Mouse (Mus musculus) CH12.LX (cell line): ENCODE measurements around the gene Rgl2. TPM values are rescaled to one million over a fixed set of nuclear protein-coding genes. Genes with fewer than 3 reads are reported as not detected.
"Not testable (repeated sequence)": the region's sequence is repeated elsewhere in the genome, so short reads cannot be mapped to it uniquely, and the experiment has no call there.

Experiments
- DNase-seq: peaks from one replicate; pipeline ENCODE4 v3.0.0-alpha.2; 2013; ENCODE audit errors: extremely low read depth
- H3K27ac ChIP-seq: 2 replicates; pipeline ENCODE4 v1.5.1; 2012; ENCODE audit warnings: low read depth, mild to moderate bottlenecking, control low read depth, moderate library complexity; ENCODE audit not compliant: insufficient read depth
- H3K27me3 ChIP-seq: replicated peaks from 2 replicates; pipeline ENCODE3; 2012; ENCODE audit warnings: inconsistent platforms
- H3K36me3 ChIP-seq, 2 experiments: replicated peaks in 1 of 2; 2 replicates each; pipeline versions ENCODE3 to v1.6.1; 2012; ENCODE audit warnings: inconsistent platforms in 1 of 2, low read length in 1 of 2, mild to moderate bottlenecking in 1 of 2, mixed read lengths in 1 of 2, moderate library complexity in 1 of 2; ENCODE audit not compliant: control insufficient read depth in 1 of 2, insufficient read depth in 1 of 2
- H3K4me1 ChIP-seq, 2 experiments: 2 replicates each; pipeline ENCODE4 v1.6.1; 2012; ENCODE audit warnings: inconsistent platforms in 1 of 2, moderate library complexity in 1 of 2; ENCODE audit not compliant: insufficient read depth in 2 of 2, control insufficient read depth in 1 of 2
- H3K4me2 ChIP-seq: 2 replicates; pipeline ENCODE4 v1.6.1; 2012; ENCODE audit warnings: low read depth, mild to moderate bottlenecking, control low read depth; ENCODE audit not compliant: poor library complexity, insufficient read depth, severe bottlenecking
- H3K4me3 ChIP-seq, 3 experiments: fragments of 150-350 bp in 1 of 3; sonication (generic) in 1 of 3; replicated peaks in 1 of 3; 2 replicates each; pipeline versions ENCODE3 to v1.5.1; 2011 to 2012; ENCODE audit warnings: low read depth in 2 of 3, low read length in 2 of 3, mild to moderate bottlenecking in 2 of 3, moderate library complexity in 2 of 3, control low read depth in 1 of 3, improper control_type of control experiment in 1 of 3, inconsistent platforms in 1 of 3, mixed read lengths in 1 of 3; ENCODE audit not compliant: poor library complexity in 1 of 3
- H3K79me2 ChIP-seq: replicated peaks from 2 replicates; pipeline ENCODE4 v1.6.1; 2012; ENCODE audit warnings: mild to moderate bottlenecking, moderate library complexity; ENCODE audit not compliant: control insufficient read depth, poor library complexity, insufficient read depth, severe bottlenecking; ENCODE audit errors: extremely low read depth
- H3K9ac ChIP-seq: 2 replicates; pipeline ENCODE4 v1.6.1; 2012; ENCODE audit warnings: low read depth, mild to moderate bottlenecking, control low read depth, moderate library complexity; ENCODE audit not compliant: insufficient read depth
- H3K9me3 ChIP-seq: replicated peaks from 2 replicates; pipeline ENCODE3; 2012; ENCODE audit warnings: low read length, inconsistent platforms, mixed read lengths
- CTCF ChIP-seq, 2 experiments: IDR thresholded peaks in 1 of 2; conservative IDR thresholded peaks in 1 of 2; 2 replicates each; pipeline ENCODE4 v1.5.1; 2011 to 2012; ENCODE audit warnings: low read depth in 2 of 2, low read length in 2 of 2, improper control_type of control experiment in 1 of 2, inconsistent platforms in 1 of 2, mild to moderate bottlenecking in 1 of 2, moderate library complexity in 1 of 2
- RAD21 ChIP-seq: IDR thresholded peaks from 2 replicates; pipeline ENCODE4 v1.6.1; 2011; ENCODE audit warnings: low read depth, mild to moderate bottlenecking, low read length, improper control_type of control experiment, moderate library complexity
- dilution Hi-C: fragments of 300-500 bp; cut with MboI; formaldehyde crosslinking; loops from 2 replicates; pipeline ENCODE4 v1.14.3; 2020; ENCODE audit warnings: low sequenced_read_pairs; ENCODE audit not compliant: extremely low pct_unique_long_range_greater_than_20kb, extremely low pct_ligation_motif_present
- in situ Hi-C: fragments of 300-500 bp; cut with MboI; formaldehyde crosslinking; loops from 3 replicates; pipeline ENCODE4 v1.14.3; 2019; ENCODE audit warnings: low sequenced_read_pairs, low pct_ligation_motif_present, low pct_unique_long_range_greater_than_20kb, mixed read lengths
- polyA plus RNA-seq: library from polyadenylated mRNA; unstranded; fragments of >175 nt; gene quantifications from 2 replicates; pipeline ENCODE4 v1.2.1, GENCODE M21; 2012; ENCODE audit warnings: low read depth; ENCODE audit not compliant: insufficient read length
- total RNA-seq, 2 experiments: library from RNA; depleted of rRNA; stranded (reverse); fragments of 300-350 nt in 1 of 2; fragments of >200 nt in 1 of 2; gene quantifications; 2 replicates each; pipeline ENCODE4 v1.2.3; 2012 to 2014

The Rgl2 gene
- total and polyA plus RNA-seq, 3 experiments, result 20.1 to 29.1 (median 25.6) TPM

- DNase-seq, H3K4me3 ChIP-seq, H3K9me3 ChIP-seq, H3K36me3 ChIP-seq, H3K4me2 ChIP-seq, H3K79me2 ChIP-seq, H3K27me3 ChIP-seq, dilution Hi-C loops, H3K9ac ChIP-seq, H3K27ac ChIP-seq: not testable (repeated sequence)
- TF ChIP-seq RAD21 (peak; percentile 9), CTCF (conservative IDR thresholded peaks at IDR 0.05 in 1 of 2, IDR thresholded peaks at IDR 0.05 in 1 of 2; ENCODE audit: low read depth in 2 of 2, low read length in 2 of 2) (peak in 1 of 2 experiments; percentile 45; a peak in 3 of 4 replicates)
- H3K4me1 ChIP-seq, result peaks cover 6 to 25% of the 10 kb centered on the region in 2 experiments; a peak in 3 of 4 replicates
- in situ Hi-C loops, result loop anchor here (25.0 kb wide), 1 partner anchor 1480 kb away; the partner anchor contains the start of gene H2-Q10
Observed at GRCm38 (mm10) chr17:33982136-33982535, 52.8 kb downstream of the Rgl2 start.

Other genes starting within 250 kb of the Rgl2 start
Only the 20 nearest of the 30 such genes appear.
- gene Rps28, start 105.0 kb upstream of the Rgl2 start, total RNA-seq (2012; rRNA removed), result 4,496 and 4,575 TPM in 2 replicates
- 696 and 765 TPM in 2 replicates for gene Rps28, start 105.0 kb upstream of the Rgl2 start, total RNA-seq (2014; rRNA removed)
- 782 and 837 TPM in 2 replicates for gene Rps28, start 105.0 kb upstream of the Rgl2 start, polyA plus RNA-seq
- 316 and 364 TPM in 2 replicates for gene Ndufa7, start 105.0 kb upstream of the Rgl2 start, total RNA-seq (2012; rRNA removed)
- gene Ndufa7, start 105.0 kb upstream of the Rgl2 start, total RNA-seq (2014; rRNA removed), result 168 and 194 TPM in 2 replicates
- gene Ndufa7, start 105.0 kb upstream of the Rgl2 start, polyA plus RNA-seq, result 153 and 164 TPM in 2 replicates
- gene Cd320, start 86.5 kb upstream of the Rgl2 start, total RNA-seq (2012; rRNA removed), result 53.7 and 57.1 TPM in 2 replicates
- gene Cd320, start 86.5 kb upstream of the Rgl2 start, total RNA-seq (2014; rRNA removed), result 67.1 and 84.2 TPM in 2 replicates
- gene Cd320, start 86.5 kb upstream of the Rgl2 start, polyA plus RNA-seq, result 45.3 and 50.9 TPM in 2 replicates
- not detected in 2 replicates for gene Gm7029, start 55.7 kb upstream of the Rgl2 start, total RNA-seq (2012; rRNA removed)
- not detected in 2 replicates for gene Gm7029, start 55.7 kb upstream of the Rgl2 start, total RNA-seq (2014; rRNA removed)
- gene Gm7029, start 55.7 kb upstream of the Rgl2 start, polyA plus RNA-seq, result not detected in 2 replicates
- gene Kifc1, start 38.9 kb upstream of the Rgl2 start, total RNA-seq (2012; rRNA removed), result 22.3 and 23.0 TPM in 2 replicates
- 15.2 and 16.0 TPM in 2 replicates for gene Kifc1, start 38.9 kb upstream of the Rgl2 start, total RNA-seq (2014; rRNA removed)
- gene Kifc1, start 38.9 kb upstream of the Rgl2 start, polyA plus RNA-seq, result 41.2 and 46.6 TPM in 2 replicates
- not detected in 2 replicates for gene Platr17, start 24.4 kb upstream of the Rgl2 start, total RNA-seq (2012; rRNA removed)
- gene Platr17, start 24.4 kb upstream of the Rgl2 start, total RNA-seq (2014; rRNA removed), result not detected in 2 replicates
- gene Platr17, start 24.4 kb upstream of the Rgl2 start, polyA plus RNA-seq, result not detected in 2 replicates
- gene Daxx, start 20.1 kb upstream of the Rgl2 start, total RNA-seq (2012; rRNA removed), result 33.8 and 48.3 TPM in 2 replicates
- gene Daxx, start 20.1 kb upstream of the Rgl2 start, total RNA-seq (2014; rRNA removed), result 31.6 and 32.3 TPM in 2 replicates
- gene Daxx, start 20.1 kb upstream of the Rgl2 start, polyA plus RNA-seq, result 53.0 and 64.7 TPM in 2 replicates
- gene Tapbp, start 13.6 kb upstream of the Rgl2 start, total RNA-seq (2012; rRNA removed), result 114 and 134 TPM in 2 replicates
- 44.3 and 45.3 TPM in 2 replicates for gene Tapbp, start 13.6 kb upstream of the Rgl2 start, total RNA-seq (2014; rRNA removed)
- 96.7 and 116 TPM in 2 replicates for gene Tapbp, start 13.6 kb upstream of the Rgl2 start, polyA plus RNA-seq
- gene Zbtb22, start 13.6 kb upstream of the Rgl2 start, total RNA-seq (2012; rRNA removed), result 21.2 and 23.5 TPM in 2 replicates
- gene Zbtb22, start 13.6 kb upstream of the Rgl2 start, total RNA-seq (2014; rRNA removed), result 11.7 and 12.1 TPM in 2 replicates
- gene Zbtb22, start 13.6 kb upstream of the Rgl2 start, polyA plus RNA-seq, result 20.2 and 20.3 TPM in 2 replicates
- 140 and 157 TPM in 2 replicates for gene Pfdn6, start 10.8 kb downstream of the Rgl2 start, total RNA-seq (2012; rRNA removed)
- gene Pfdn6, start 10.8 kb downstream of the Rgl2 start, total RNA-seq (2014; rRNA removed), result 92.3 and 109 TPM in 2 replicates
- 109 and 149 TPM in 2 replicates for gene Pfdn6, start 10.8 kb downstream of the Rgl2 start, polyA plus RNA-seq
- gene Wdr46, start 11.1 kb downstream of the Rgl2 start, total RNA-seq (2012; rRNA removed), result 49.7 and 64.5 TPM in 2 replicates
- 36.8 and 39.8 TPM in 2 replicates for gene Wdr46, start 11.1 kb downstream of the Rgl2 start, total RNA-seq (2014; rRNA removed)
- 69.4 and 72.4 TPM in 2 replicates for gene Wdr46, start 11.1 kb downstream of the Rgl2 start, polyA plus RNA-seq
- gene B3galt4, start 21.9 kb downstream of the Rgl2 start, total RNA-seq (2012; rRNA removed), result 3.7 and 4.5 TPM in 2 replicates
- 4.2 and 5.2 TPM in 2 replicates for gene B3galt4, start 21.9 kb downstream of the Rgl2 start, total RNA-seq (2014; rRNA removed)
- gene B3galt4, start 21.9 kb downstream of the Rgl2 start, polyA plus RNA-seq, result 4.6 and 6.2 TPM in 2 replicates
- gene Vps52, start 26.3 kb downstream of the Rgl2 start, total RNA-seq (2012; rRNA removed), result 38.2 and 39.9 TPM in 2 replicates
- gene Vps52, start 26.3 kb downstream of the Rgl2 start, total RNA-seq (2014; rRNA removed), result 34.3 and 40.6 TPM in 2 replicates
- 73.6 and 76.1 TPM in 2 replicates for gene Vps52, start 26.3 kb downstream of the Rgl2 start, polyA plus RNA-seq
- 302 and 359 TPM in 2 replicates for gene Rps18, start 26.5 kb downstream of the Rgl2 start, total RNA-seq (2012; rRNA removed)
- gene Rps18, start 26.5 kb downstream of the Rgl2 start, total RNA-seq (2014; rRNA removed), result 205 and 246 TPM in 2 replicates
- gene Rps18, start 26.5 kb downstream of the Rgl2 start, polyA plus RNA-seq, result 913 and 991 TPM in 2 replicates
- 1,488 and 1,753 TPM in 2 replicates for gene H2-K1, start 70.8 kb downstream of the Rgl2 start, total RNA-seq (2012; rRNA removed)
- 1,386 and 1,734 TPM in 2 replicates for gene H2-K1, start 70.8 kb downstream of the Rgl2 start, total RNA-seq (2014; rRNA removed)
- 2,472 and 2,496 TPM in 2 replicates for gene H2-K1, start 70.8 kb downstream of the Rgl2 start, polyA plus RNA-seq
- gene Ring1, start 95.1 kb downstream of the Rgl2 start, total RNA-seq (2012; rRNA removed), result 8.6 and 11.9 TPM in 2 replicates
- 11.5 and 13.7 TPM in 2 replicates for gene Ring1, start 95.1 kb downstream of the Rgl2 start, total RNA-seq (2014; rRNA removed)
- gene Ring1, start 95.1 kb downstream of the Rgl2 start, polyA plus RNA-seq, result 18.0 and 23.1 TPM in 2 replicates
- gene H2-Ke6, start 98.5 kb downstream of the Rgl2 start, total RNA-seq (2012; rRNA removed), result 44.8 and 47.1 TPM in 2 replicates
- gene H2-Ke6, start 98.5 kb downstream of the Rgl2 start, total RNA-seq (2014; rRNA removed), result 20.4 and 20.8 TPM in 2 replicates
- 31.7 and 34.5 TPM in 2 replicates for gene H2-Ke6, start 98.5 kb downstream of the Rgl2 start, polyA plus RNA-seq
- 116 and 160 TPM in 2 replicates for gene Slc39a7, start 102.1 kb downstream of the Rgl2 start, total RNA-seq (2012; rRNA removed)
- 96.8 and 97.2 TPM in 2 replicates for gene Slc39a7, start 102.1 kb downstream of the Rgl2 start, total RNA-seq (2014; rRNA removed)
- 105 and 108 TPM in 2 replicates for gene Slc39a7, start 102.1 kb downstream of the Rgl2 start, polyA plus RNA-seq
- gene Rxrb, start 102.3 kb downstream of the Rgl2 start, total RNA-seq (2012; rRNA removed), result 42.7 and 47.7 TPM in 2 replicates
- 27.0 and 27.4 TPM in 2 replicates for gene Rxrb, start 102.3 kb downstream of the Rgl2 start, total RNA-seq (2014; rRNA removed)
- 36.9 and 41.4 TPM in 2 replicates for gene Rxrb, start 102.3 kb downstream of the Rgl2 start, polyA plus RNA-seq
- 6.0 and 7.6 TPM in 2 replicates for gene Col11a2, start 109.9 kb downstream of the Rgl2 start, total RNA-seq (2012; rRNA removed)
- 3.0 and 4.5 TPM in 2 replicates for gene Col11a2, start 109.9 kb downstream of the Rgl2 start, total RNA-seq (2014; rRNA removed)
- gene Col11a2, start 109.9 kb downstream of the Rgl2 start, polyA plus RNA-seq, result 5.8 and 7.2 TPM in 2 replicates